Mouse (Mus musculus) heart, adult 11 months (tissue): Measurements from ENCODE around the gene Kif1a.

ENCODE experiments used
- DNase-seq: peaks from one replicate; pipeline ENCODE4 v3.0.0; 2022

Gene Kif1a

GRCm38 (mm10) chr1:93015136-93015535 is 86.6 kb downstream of the Kif1a start:
- no peak for DNase-seq

- DNase-seq = peak; percentile 95
Measured at GRCm38 (mm10) chr1:93014460-93014859, 87.3 kb downstream of the Kif1a start.

GRCm38 (mm10) chr1:93013367-93013766 is 88.4 kb downstream of the Kif1a start:
- no peak for DNase-seq

GRCm38 (mm10) chr1:93012103-93012585 is 89.6 kb downstream of the Kif1a start:
- DNase-seq = peak; percentile 94

GRCm38 (mm10) chr1:93010731-93011130 is 91.0 kb downstream of the Kif1a start:
- DNase-seq = peak; percentile 94

GRCm38 (mm10) chr1:93009196-93009595 is 92.6 kb downstream of the Kif1a start:
- DNase-seq = no peak

- DNase-seq = no peak
Measured at GRCm38 (mm10) chr1:93006061-93006460, 95.7 kb downstream of the Kif1a start, which contains the start of gene Aqp12. Gene Aqp12, plus strand, starts transcription at chr1:93006334.

GRCm38 (mm10) chr1:92992880-92993279 is 108.9 kb downstream of the Kif1a start:
- no peak for DNase-seq

- peak; percentile 70 for DNase-seq
Measured at GRCm38 (mm10) chr1:92992214-92992855, 109.4 kb downstream of the Kif1a start.

- peak; percentile 48 for DNase-seq
Measured at GRCm38 (mm10) chr1:92989891-92990290, 111.9 kb downstream of the Kif1a start.

GRCm38 (mm10) chr1:92988894-92989293 is 112.9 kb downstream of the Kif1a start:
- DNase-seq = peak; percentile 43

- DNase-seq = no peak
Measured at GRCm38 (mm10) chr1:92984999-92985398, 116.8 kb downstream of the Kif1a start.

GRCm38 (mm10) chr1:92982931-92983605 is 118.7 kb downstream of the Kif1a start:
- DNase-seq = peak; percentile 87

GRCm38 (mm10) chr1:92981056-92981845 is 120.5 kb downstream of the Kif1a start:
- DNase-seq = peak; percentile 99

GRCm38 (mm10) chr1:92979073-92979602 is 122.6 kb downstream of the Kif1a start:
- DNase-seq = peak; percentile 93

GRCm38 (mm10) chr1:92978645-92979044 is 123.1 kb downstream of the Kif1a start:
- DNase-seq = peak; percentile 88

- DNase-seq = peak; percentile 94
Measured at GRCm38 (mm10) chr1:92976141-92976566, 125.6 kb downstream of the Kif1a start.

GRCm38 (mm10) chr1:92972854-92973253 is 128.9 kb downstream of the Kif1a start:
- DNase-seq = peak; percentile 95

- DNase-seq = peak; percentile 87
Measured at GRCm38 (mm10) chr1:92971879-92972795, 129.6 kb downstream of the Kif1a start.

GRCm38 (mm10) chr1:92970791-92971190 is 131.0 kb downstream of the Kif1a start:
- peak; percentile 86 for DNase-seq
